Mouse (Mus musculus) myocyte (in vitro differentiated cells): ENCODE measurements at regions not wholly inside any gene's neighbourhood (a gene's known extent, or its start where the extent isn't known, plus 50 kb on each side); places are given as distances from the start of the nearest gene placed in this dataset.

Experiments
- POLR2A ChIP-seq: IDR thresholded peaks from one replicate; pipeline ENCODE4 v1.6.1; 2011; ENCODE audit warnings: low read depth, mild to moderate bottlenecking, control low read depth, moderate library complexity; ENCODE audit not compliant: insufficient read length
- SRF ChIP-seq: IDR thresholded peaks from one replicate; pipeline ENCODE4 v1.6.1; 2011; ENCODE audit warnings: low read depth; ENCODE audit not compliant: control insufficient read depth, insufficient read length
- TCF3 ChIP-seq: IDR thresholded peaks from one replicate; pipeline ENCODE4 v1.6.1; 2011; ENCODE audit warnings: low read depth, control low read depth; ENCODE audit not compliant: insufficient read length
- USF1 ChIP-seq: IDR thresholded peaks from one replicate; pipeline ENCODE4 v1.6.1; 2011; ENCODE audit warnings: low read depth, mild to moderate bottlenecking, control low read depth, moderate library complexity

DNA sequence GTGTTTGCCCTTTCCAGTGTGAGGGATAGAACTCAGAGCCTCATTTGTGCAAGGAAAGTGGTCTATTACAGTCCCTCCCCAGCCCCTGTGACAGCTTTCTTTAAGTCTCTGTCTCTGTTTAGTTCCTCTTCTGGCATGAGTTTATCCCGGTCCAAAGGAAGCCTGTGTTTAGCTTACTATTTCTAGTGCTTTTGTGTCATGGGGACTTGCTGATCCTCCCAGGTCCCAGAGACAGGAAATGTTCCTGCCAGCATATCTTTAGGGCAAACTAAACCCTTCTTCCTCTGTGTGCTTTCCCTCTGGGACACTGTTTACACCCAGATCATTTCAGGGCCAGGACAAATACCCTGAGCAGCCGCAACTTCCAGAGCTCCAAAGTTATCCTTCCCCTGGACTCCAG lies 135.3 kb downstream of the Tpra1 start:
- TF ChIP-seq TCF3 (no peak), POLR2A (no peak), SRF (no peak), USF1 (no peak)
